Mouse (Mus musculus): ENCODE data around the gene Rgs19. TPM values are rescaled to one million over a fixed set of nuclear protein-coding genes. Genes with fewer than 3 reads are reported as not detected.

The Rgs19 gene
- total and polyA plus RNA-seq, 2 experiments from 2014 or later, result 43.7 to 56.4 TPM

DNA sequence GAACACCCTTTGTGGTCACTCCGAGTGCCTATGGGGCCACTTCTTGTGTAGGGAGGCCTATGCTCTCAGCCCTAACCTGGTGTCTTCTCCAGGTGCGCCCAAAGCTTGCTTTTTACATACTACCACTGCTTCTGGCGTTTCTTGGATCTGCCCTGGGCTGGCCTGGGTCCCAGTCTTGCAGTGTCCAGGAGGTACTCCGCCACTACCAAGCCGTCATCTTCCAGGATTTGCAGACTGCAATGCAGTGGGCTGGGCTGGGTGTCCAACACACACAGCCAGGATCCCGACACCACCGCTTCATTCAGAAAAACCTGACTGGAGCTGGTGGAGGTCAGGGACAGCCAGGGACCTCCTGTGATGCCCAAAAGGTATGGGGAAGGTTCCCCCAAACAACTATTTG lies 35.2 kb downstream of the Rgs19 start:
- H3K27ac ChIP-seq (ENCODE audit: low read depth, low read length), result no peak overlapping the region
- no peak for ATAC-seq
- no peak overlapping the region for H3K4me2 ChIP-seq (ENCODE audit: low read depth)
- no peak overlapping the region for H3K4me3 ChIP-seq (ENCODE audit: low read depth, low read length)
- no peaks in the 10 kb centered on the region for H3K4me1 ChIP-seq (ENCODE audit: insufficient read depth)
- no peaks in the 10 kb centered on the region for H3K9me3 ChIP-seq (ENCODE audit: low read length)
- H3K9ac ChIP-seq, result no peak overlapping the region
- H3K27me3 ChIP-seq (ENCODE audit: insufficient read depth, low read length), result no peaks in the 10 kb centered on the region
- 91% methylated on average over 7 of the region's 7 CpGs for WGBS
- no peak for TF ChIP-seq CTCF (IDR thresholded peaks at IDR 0.05; ENCODE audit: low read depth)
- H3K36me3 ChIP-seq (ENCODE audit: insufficient read depth), result peaks cover 33% of the 10 kb centered on the region
- no peak for DNase-seq

GRCm38 (mm10) chr2:181657441-181657840 lies 36.3 kb downstream of the Rgs19 start:
- Histone ChIP-seq H3K9ac (no peak overlapping the region), H3K4me3 (ENCODE audit: low read depth, low read length) (no peak overlapping the region), H3K27ac (ENCODE audit: low read depth, low read length) (no peak overlapping the region), H3K4me1 (ENCODE audit: insufficient read depth) (no peaks in the 10 kb centered on the region), H3K4me2 (ENCODE audit: low read depth) (no peak overlapping the region), H3K27me3 (ENCODE audit: insufficient read depth, low read length) (no peaks in the 10 kb centered on the region), H3K36me3 (ENCODE audit: insufficient read depth) (peaks cover 43% of the 10 kb centered on the region), H3K9me3 (ENCODE audit: low read length) (no peaks in the 10 kb centered on the region)
- DNase-seq (no peak), ATAC-seq (no peak)
- 77% methylated on average over 2 of the region's 2 CpGs for WGBS
- no peak for TF ChIP-seq CTCF (IDR thresholded peaks at IDR 0.05; ENCODE audit: low read depth)

- ATAC-seq, result no peak
- H3K27ac ChIP-seq (ENCODE audit: low read depth, low read length), result no peak within 1 kb of the TSS
- H3K4me1 ChIP-seq (ENCODE audit: insufficient read depth), result no peaks in the 10 kb centered on the region
- no peak for TF ChIP-seq CTCF (IDR thresholded peaks at IDR 0.05; ENCODE audit: low read depth)
- no peaks in the 10 kb centered on the region for H3K27me3 ChIP-seq (ENCODE audit: insufficient read depth, low read length)
- no peak within 1 kb of the TSS for H3K4me3 ChIP-seq (ENCODE audit: low read depth, low read length)
- DNase-seq, result no peak
- no peak within 1 kb of the TSS for H3K9ac ChIP-seq
- peaks cover 48% of the 10 kb centered on the region for H3K36me3 ChIP-seq (ENCODE audit: insufficient read depth)
- no peaks in the 10 kb centered on the region for H3K9me3 ChIP-seq (ENCODE audit: low read length)
- H3K4me2 ChIP-seq (ENCODE audit: low read depth), result no peak within 1 kb of the TSS
- WGBS, result 67% methylated on average over 3 of the region's 3 CpGs
Measured at GRCm38 (mm10) chr2:181656734-181657133, 37.0 kb downstream of the Rgs19 start, which contains the start of gene Gm29797. Gm29797 (plus strand) TSS chr2:181657034.

DNA sequence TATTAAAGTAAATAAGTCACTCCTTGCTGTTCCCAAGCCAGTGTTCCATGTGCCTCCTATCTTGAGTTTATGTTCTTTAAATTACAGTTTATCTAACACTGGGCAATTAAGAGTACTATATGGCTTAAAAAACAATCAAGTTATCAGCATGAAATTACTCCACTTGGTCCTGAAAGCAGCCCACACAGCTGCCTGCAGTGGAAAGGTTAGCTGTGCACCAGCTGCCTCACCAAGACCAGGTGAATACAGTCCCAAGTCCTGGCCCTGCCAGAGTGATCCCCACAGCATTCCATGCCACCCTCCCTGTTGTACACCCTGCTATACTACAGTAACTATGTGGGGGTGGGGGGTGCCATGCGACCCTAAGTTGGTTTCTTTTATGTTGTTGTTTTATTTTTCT lies 40.3 kb downstream of the Rgs19 start:
- Histone ChIP-seq H3K27me3 (ENCODE audit: insufficient read depth, low read length) (no peaks in the 10 kb centered on the region), H3K27ac (ENCODE audit: low read depth, low read length) (no peak overlapping the region), H3K4me3 (ENCODE audit: low read depth, low read length) (no peak overlapping the region), H3K9me3 (ENCODE audit: low read length) (no peaks in the 10 kb centered on the region), H3K36me3 (ENCODE audit: insufficient read depth) (peaks cover 76% of the 10 kb centered on the region), H3K9ac (no peak overlapping the region), H3K4me2 (ENCODE audit: low read depth) (no peak overlapping the region), H3K4me1 (ENCODE audit: insufficient read depth) (no peaks in the 10 kb centered on the region)
- ATAC-seq (no peak), DNase-seq (no peak)
- 85% methylated on average over 1 of the region's 1 CpGs for WGBS
- no peak for TF ChIP-seq CTCF (IDR thresholded peaks at IDR 0.05; ENCODE audit: low read depth)

DNA sequence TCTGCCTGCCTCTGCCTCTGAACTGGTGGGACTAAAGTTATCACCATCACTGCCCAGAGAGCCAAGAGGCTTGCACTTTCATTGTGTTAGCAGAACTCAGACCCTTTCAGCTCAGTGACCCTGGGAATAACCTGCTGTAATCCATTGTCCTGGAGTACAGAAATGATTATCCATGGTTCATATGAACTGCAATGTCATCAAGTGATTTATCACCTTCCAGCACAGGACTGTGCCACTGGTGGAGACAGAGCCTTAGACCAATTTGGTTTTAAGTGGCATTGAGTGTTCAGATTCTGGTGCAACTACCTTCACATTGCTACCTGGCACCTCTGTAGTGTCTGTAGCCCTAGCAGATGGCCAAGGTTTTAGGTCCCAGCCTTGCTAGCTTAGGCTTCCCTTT lies 40.7 kb downstream of the Rgs19 start:
- H3K27me3 ChIP-seq (ENCODE audit: insufficient read depth, low read length), result no peaks in the 10 kb centered on the region
- no peaks in the 10 kb centered on the region for H3K4me1 ChIP-seq (ENCODE audit: insufficient read depth)
- H3K9ac ChIP-seq, result no peak overlapping the region
- H3K36me3 ChIP-seq (ENCODE audit: insufficient read depth), result peaks cover 81% of the 10 kb centered on the region
- ATAC-seq (no peak), DNase-seq (no peak)
- no peak overlapping the region for H3K4me3 ChIP-seq (ENCODE audit: low read depth, low read length)
- no peaks in the 10 kb centered on the region for H3K9me3 ChIP-seq (ENCODE audit: low read length)
- no peak for TF ChIP-seq CTCF (IDR thresholded peaks at IDR 0.05; ENCODE audit: low read depth)
- no peak overlapping the region for H3K27ac ChIP-seq (ENCODE audit: low read depth, low read length)
- H3K4me2 ChIP-seq (ENCODE audit: low read depth), result no peak overlapping the region

DNA sequence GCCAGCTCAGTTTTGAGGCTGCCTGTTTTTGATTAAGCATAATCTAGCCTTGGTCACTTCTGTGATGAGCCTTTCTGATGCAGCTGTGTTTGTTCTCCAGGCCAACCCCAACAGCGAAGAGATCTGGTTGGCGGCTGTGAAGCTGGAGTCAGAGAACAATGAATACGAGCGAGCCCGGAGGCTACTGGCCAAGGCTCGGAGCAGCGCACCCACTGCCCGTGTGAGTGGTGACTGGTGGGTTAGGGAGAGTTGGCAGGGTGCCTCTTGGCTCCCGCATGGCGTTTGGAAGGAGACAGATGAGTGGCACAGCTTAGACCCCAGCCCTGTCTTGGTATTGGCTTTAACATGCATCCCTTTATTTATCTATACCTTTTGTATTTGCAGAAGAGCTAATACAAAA lies 44.9 kb downstream of the Rgs19 start:
- ATAC-seq, result no peak
- WGBS, result 77% methylated on average over 10 of the region's 10 CpGs
- H3K9ac ChIP-seq, result no peak overlapping the region
- H3K4me3 ChIP-seq (ENCODE audit: low read depth, low read length), result no peak overlapping the region
- no peak for DNase-seq
- peaks cover 87% of the 10 kb centered on the region for H3K36me3 ChIP-seq (ENCODE audit: insufficient read depth)
- TF ChIP-seq CTCF (IDR thresholded peaks at IDR 0.05; ENCODE audit: low read depth), result no peak
- H3K27me3 ChIP-seq (ENCODE audit: insufficient read depth, low read length), result no peaks in the 10 kb centered on the region
- no peaks in the 10 kb centered on the region for H3K9me3 ChIP-seq (ENCODE audit: low read length)
- no peak overlapping the region for H3K27ac ChIP-seq (ENCODE audit: low read depth, low read length)
- H3K4me1 ChIP-seq (ENCODE audit: insufficient read depth), result no peaks in the 10 kb centered on the region
- no peak overlapping the region for H3K4me2 ChIP-seq (ENCODE audit: low read depth)

DNA sequence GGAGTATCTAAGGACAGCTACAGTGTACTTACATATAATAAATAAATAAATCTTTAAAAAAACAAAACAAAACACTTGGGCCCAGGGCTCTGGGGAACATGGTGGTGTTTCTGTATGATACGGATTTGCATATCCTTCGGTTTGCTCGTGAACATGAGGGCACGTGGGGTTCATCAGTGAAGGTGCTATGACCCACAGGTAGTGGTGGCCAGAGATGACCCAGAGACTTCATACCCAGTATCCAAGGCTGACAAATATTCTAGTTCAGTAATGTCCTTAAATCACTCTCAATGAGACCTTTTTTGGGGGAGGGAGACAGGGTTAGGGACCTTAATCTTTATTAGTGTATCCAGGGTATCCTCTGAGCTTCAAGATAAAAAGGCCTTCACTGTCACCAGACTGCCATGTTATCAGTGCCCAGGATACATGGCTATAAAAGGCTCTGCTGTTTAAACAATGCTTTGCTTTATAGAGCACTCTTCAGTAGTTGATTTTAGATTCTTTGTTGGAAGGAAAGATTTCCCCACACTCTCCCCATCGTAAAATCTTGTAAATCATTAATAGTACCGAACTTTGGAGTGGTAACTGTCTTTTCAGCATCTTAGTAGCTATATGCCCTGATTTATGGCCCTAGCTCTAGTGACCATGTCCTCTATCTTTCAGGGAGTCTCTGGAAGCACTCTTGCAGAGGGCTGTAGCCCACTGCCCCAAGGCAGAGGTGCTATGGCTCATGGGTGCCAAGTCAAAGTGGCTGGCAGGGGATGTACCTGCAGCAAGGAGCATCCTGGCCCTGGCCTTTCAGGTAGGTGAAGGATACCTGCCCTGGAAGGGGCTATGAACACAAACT lies 46.9 kb downstream of the Rgs19 start:
- WGBS, result 95% methylated on average over 6 of the region's 6 CpGs
- Histone ChIP-seq H3K36me3 (ENCODE audit: insufficient read depth) (peaks cover 83% of the 10 kb centered on the region), H3K27ac (ENCODE audit: low read depth, low read length) (no peak overlapping the region), H3K4me1 (ENCODE audit: insufficient read depth) (no peaks in the 10 kb centered on the region), H3K9me3 (ENCODE audit: low read length) (no peaks in the 10 kb centered on the region), H3K4me2 (ENCODE audit: low read depth) (no peak overlapping the region), H3K27me3 (ENCODE audit: insufficient read depth, low read length) (no peaks in the 10 kb centered on the region), H3K4me3 (ENCODE audit: low read depth, low read length) (no peak overlapping the region), H3K9ac (no peak overlapping the region)
- TF ChIP-seq CTCF (IDR thresholded peaks at IDR 0.05; ENCODE audit: low read depth), result no peak
- DNase-seq, result no peak
- no peak for ATAC-seq
